10 mouse cellular contexts compared by ENCODE assay signal in the genomic region with DNA sequence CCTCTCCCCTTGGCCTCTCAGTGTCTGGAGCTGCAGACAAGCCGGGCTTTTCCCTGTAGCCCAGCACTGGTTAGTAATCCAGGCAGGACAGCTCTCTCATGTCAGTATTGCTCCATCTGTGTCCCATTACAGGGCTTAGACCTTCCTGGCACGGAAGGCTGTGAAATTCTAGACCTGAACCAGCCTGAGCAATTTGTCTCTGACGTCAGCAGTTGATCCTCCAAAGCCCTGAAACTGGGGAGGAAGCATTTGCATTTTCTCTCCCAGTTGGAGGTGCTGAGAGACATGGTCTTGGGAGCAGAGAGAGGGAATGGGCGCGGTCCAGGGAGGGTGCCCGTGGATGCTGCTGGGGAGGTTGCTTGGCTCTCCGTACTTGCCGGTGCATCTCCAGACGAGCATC. TPM values are rescaled to one million over a fixed set of nuclear protein-coding genes. Genes with fewer than 3 reads are reported as not detected.
DNase-seq lines count a peak whose midpoint lies in the region; ATAC-seq lines count a peak whose summit lies in the region.
"Had no signal": no experiment of that assay in that cellular context is flagged by ENCODE, and none has a peak within 500 bp of the region (broad histone marks: within the 10 kb centered on the region; RNA-seq: fewer than 3 reads in every experiment).

No protein-coding gene starts in this region.

- H3K4me1 ChIP-seq in forebrain, embryonic 14.5 days (ENCODE audit: control insufficient read depth, insufficient read depth, low read length) = no peaks in the 10 kb centered on the region
- 0 out of 2 replicates have a peak, but pooled peaks cover 4% of the 10 kb centered on the region for H3K4me1 ChIP-seq in forebrain, embryonic 15.5 days

- no peak for ATAC-seq in forebrain, embryonic 14.5 days
- ATAC-seq in forebrain, embryonic 15.5 days (replicated peaks) = no peak
- ATAC-seq in megakaryocyte-erythroid progenitor cell, adult 5-6 weeks (replicated peaks; ENCODE audit: low FRiP score, low TSS enrichment, poor library complexity, severe bottlenecking) = no peak
- ATAC-seq in inflammation-experienced regulatory T-cells, adult 6 months = no peak
- ATAC-seq: activated CD4-positive, CD25-positive, alpha-beta regulatory T cell, adult 4 months had no signal

- H3K27ac ChIP-seq in forebrain, embryonic 14.5 days (ENCODE audit: low read depth, low read length) = no peak overlapping the region
- H3K27ac ChIP-seq in forebrain, embryonic 15.5 days (replicated peaks) = no peak overlapping the region

- H3K4me3 ChIP-seq in forebrain, embryonic 14.5 days (ENCODE audit: low read depth, low read length) = no peak overlapping the region
- no peak overlapping the region for H3K4me3 ChIP-seq in forebrain, embryonic 15.5 days

- DNase-seq in forebrain, embryonic 14.5 days (ENCODE audit: low spot score) = peak; percentile 16
- peak; percentile 46 for DNase-seq in urinary bladder, postnatal 14 days (ENCODE audit: low spot score)
- DNase-seq in urinary bladder, postnatal 10 days (ENCODE audit: low spot score) = no peak
- peak; percentile 87 for DNase-seq in hindlimb bud, embryonic 11.5 days (ENCODE audit: extremely low spot score, low read depth, low spot score)
- DNase-seq in ovary, postnatal 14 days (ENCODE audit: low spot score) = no peak
- DNase-seq: B cell, adult 2 months had no signal

- no peak overlapping the region for H3K4me2 ChIP-seq in forebrain, embryonic 14.5 days (ENCODE audit: low read length)
- no peak overlapping the region for H3K4me2 ChIP-seq in forebrain, embryonic 15.5 days (replicated peaks)

- no peaks in the 10 kb centered on the region for H3K27me3 ChIP-seq in forebrain, embryonic 14.5 days (replicated peaks; ENCODE audit: control insufficient read depth, insufficient read depth, low read length)
- no peaks in the 10 kb centered on the region for H3K27me3 ChIP-seq in forebrain, embryonic 15.5 days

- no peaks in the 10 kb centered on the region for H3K36me3 ChIP-seq in forebrain, embryonic 14.5 days (ENCODE audit: control insufficient read depth, insufficient read depth, low read length)
- no peaks in the 10 kb centered on the region for H3K36me3 ChIP-seq in forebrain, embryonic 15.5 days

- H3K9me3 ChIP-seq in forebrain, embryonic 14.5 days (replicated peaks; ENCODE audit: control insufficient read depth, low read length) = no peaks in the 10 kb centered on the region
- H3K9me3 ChIP-seq in forebrain, embryonic 15.5 days = no peaks in the 10 kb centered on the region

- no peak overlapping the region for H3K9ac ChIP-seq in forebrain, embryonic 14.5 days (ENCODE audit: low read length)
- no peak overlapping the region for H3K9ac ChIP-seq in forebrain, embryonic 15.5 days (replicated peaks)

- WGBS in forebrain, embryonic 14.5 days = 48% methylated on average over 9 of the region's 9 CpGs
- WGBS in forebrain, embryonic 15.5 days = 44% methylated on average over 9 of the region's 9 CpGs

RNA-seq across cellular contexts. Expression of a gene that starts 19.0 kb away (rescaled TPM):
- 0.09 TPM in 1 of 2 replicates, not detected in the other for polyA plus RNA-seq in forebrain, embryonic 14.5 days (2014; fragmentation: Nextera tagmentation; extraction: Ambion mirVana)
- 0.13 and 0.23 TPM in 2 replicates for polyA plus RNA-seq in forebrain, embryonic 15.5 days (2015; fragmentation: Nextera tagmentation; extraction: Ambion mirVana)
- total RNA-seq in megakaryocyte-erythroid progenitor cell, adult 5-6 weeks (2014; fragmentation: Nextera tagmentation) = not detected in 2 replicates
- total RNA-seq in megakaryocyte-erythroid progenitor cell, adult 5-6 weeks (2017) = not detected in 2 replicates
- polyA plus RNA-seq in inflammation-experienced regulatory T-cells, adult 6 months (2017; shearing (Covaris generic)) = not detected
- polyA plus RNA-seq: activated CD4-positive, CD25-positive, alpha-beta regulatory T cell, adult 4 months had no signal

RNA-seq across cellular contexts. Expression of a gene that starts 31.2 kb away (rescaled TPM):
- polyA plus RNA-seq in forebrain, embryonic 14.5 days (2014; fragmentation: Nextera tagmentation; extraction: Ambion mirVana) = 65.5 and 70.1 TPM in 2 replicates
- polyA plus RNA-seq in forebrain, embryonic 15.5 days (2015; fragmentation: Nextera tagmentation; extraction: Ambion mirVana) = 49.1 and 54.8 TPM in 2 replicates
- total RNA-seq in megakaryocyte-erythroid progenitor cell, adult 5-6 weeks (2014; fragmentation: Nextera tagmentation) = not detected in 2 replicates
- total RNA-seq in megakaryocyte-erythroid progenitor cell, adult 5-6 weeks (2017) = not detected in 2 replicates
- polyA plus RNA-seq in inflammation-experienced regulatory T-cells, adult 6 months (2017; shearing (Covaris generic)) = under 1 TPM in 1 of 3 experiments, not detected in 2; 0.49 TPM

Comparison
In these comparisons a context has a peak if more than half of its experiments do, and no peak if none do; other contexts are left out.
1. DNase-seq: peak in forebrain, embryonic 14.5 days (single experiment), urinary bladder, postnatal 14 days (single experiment) and hindlimb bud, embryonic 11.5 days (single experiment); none in urinary bladder, postnatal 10 days (single experiment) and ovary, postnatal 14 days (single experiment).
2. RNA of a gene that starts 31.2 kb away (polyA plus RNA-seq): 65.5 to 70.1 TPM in forebrain, embryonic 14.5 days and 49.1 to 54.8 TPM in forebrain, embryonic 15.5 days; 0.49 TPM in inflammation-experienced regulatory T-cells, adult 6 months; every median in the first group is over 10 times any median in the second.